Mouse (Mus musculus) thymus, adult 2 months (tissue): Measurements from ENCODE around the gene Kif1a. TPM values are rescaled to one million over a fixed set of nuclear protein-coding genes. Genes with fewer than 3 reads are reported as not detected.

ENCODE experiments used
- DNase-seq: peaks from one replicate; pipeline ENCODE4 v3.0.0; 2021
- H3K27ac ChIP-seq: fragments of 200-500 bp; 2 replicates; pipeline ENCODE4 v1.5.1; 2012; ENCODE audit warnings: low read length, control low read depth; ENCODE audit not compliant: control insufficient read depth, insufficient read depth
- H3K27me3 ChIP-seq: fragments of 200-500 bp; 2 replicates; pipeline ENCODE4 v1.6.1; 2012; ENCODE audit warnings: mild to moderate bottlenecking, low read length, moderate library complexity, mixed read lengths; ENCODE audit not compliant: control insufficient read depth, insufficient read depth
- H3K36me3 ChIP-seq: fragments of 200-500 bp; 2 replicates; pipeline ENCODE4 v1.6.1; 2012; ENCODE audit warnings: mild to moderate bottlenecking, low read length, moderate library complexity; ENCODE audit not compliant: control insufficient read depth, insufficient read depth
- H3K4me1 ChIP-seq: fragments of 200-500 bp; replicated peaks from 2 replicates; pipeline ENCODE4 v1.6.1; 2012; ENCODE audit warnings: low read length; ENCODE audit not compliant: control insufficient read depth, insufficient read depth
- H3K4me3 ChIP-seq: fragments of 200-500 bp; 2 replicates; pipeline ENCODE4 v1.5.1; 2012; ENCODE audit warnings: mild to moderate bottlenecking, low read length, control low read depth, moderate library complexity; ENCODE audit not compliant: control insufficient read depth, insufficient read depth
- CTCF ChIP-seq: fragments of 200-500 bp; IDR thresholded peaks from 2 replicates; pipeline ENCODE4 v1.5.1; 2012; ENCODE audit warnings: mild to moderate bottlenecking, control low read depth, low read length, moderate library complexity, borderline replicate concordance; ENCODE audit not compliant: control insufficient read depth, poor library complexity, insufficient read depth; ENCODE audit errors: extremely low read depth
- POLR2A ChIP-seq: fragments of 200-500 bp; IDR thresholded peaks from 2 replicates; pipeline ENCODE4 v1.6.1; 2012; ENCODE audit warnings: mild to moderate bottlenecking, low read length, control low read depth, moderate library complexity; ENCODE audit not compliant: control insufficient read depth, poor library complexity, insufficient read depth; ENCODE audit errors: extremely low read depth
- WGBS: fragments of 180-500 bp; shearing (Covaris S2); methylation state at CpG from one replicate; pipeline ENCODE4 v1.1.7; 2018; 5-methylcytosine and 5-hydroxymethylcytosine counted together
- polyA plus RNA-seq: library from polyadenylated mRNA; depleted of rRNA; stranded (reverse); fragments of >200 nt; gene quantifications from 2 replicates; pipeline ENCODE4 v1.2.3, GENCODE M21; 2012

Kif1a gene
- polyA plus RNA-seq, 1 experiment, result 2.0 TPM

DNA sequence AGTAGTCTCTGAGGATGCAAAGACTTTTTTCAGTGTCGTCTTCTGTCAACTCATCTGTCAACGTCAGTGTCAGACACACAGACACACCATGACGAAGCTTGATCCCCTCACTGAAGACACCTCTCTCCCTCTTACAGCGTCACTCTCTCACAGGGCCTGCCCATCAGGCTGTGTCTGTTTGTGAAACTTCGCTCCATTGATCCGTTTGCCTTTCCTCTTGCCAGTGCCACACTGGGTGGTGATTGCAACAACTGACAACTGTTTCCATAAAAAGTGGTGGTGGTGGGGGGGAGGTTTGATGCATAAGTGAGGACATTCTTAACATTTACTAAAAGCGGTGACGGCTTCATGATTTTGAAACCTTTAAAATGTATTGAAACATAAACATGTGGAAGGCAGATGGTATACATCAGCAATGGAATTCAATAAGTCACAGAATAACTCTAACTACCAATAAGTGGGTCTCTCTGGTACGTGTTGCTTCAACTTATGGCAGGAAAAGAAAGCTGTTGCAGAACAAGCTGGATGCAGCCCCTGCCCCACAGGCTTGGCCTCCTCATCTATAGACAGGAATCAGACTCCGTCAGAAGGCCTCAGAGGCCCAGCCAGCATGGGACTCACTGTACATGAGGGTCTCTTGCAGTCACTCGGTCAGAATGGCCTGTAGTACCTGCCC, 21.6 kb upstream of the Kif1a start:
- H3K27me3 ChIP-seq, result no peaks in the 10 kb centered on the region
- no peak for DNase-seq
- no peak overlapping the region for H3K4me3 ChIP-seq
- no peaks in the 10 kb centered on the region for H3K4me1 ChIP-seq
- H3K36me3 ChIP-seq, result no peaks in the 10 kb centered on the region
- H3K27ac ChIP-seq, result no peak overlapping the region
- TF ChIP-seq CTCF (no peak), POLR2A (no peak)
- WGBS, result 94% methylated on average over 11 of the region's 11 CpGs

DNA sequence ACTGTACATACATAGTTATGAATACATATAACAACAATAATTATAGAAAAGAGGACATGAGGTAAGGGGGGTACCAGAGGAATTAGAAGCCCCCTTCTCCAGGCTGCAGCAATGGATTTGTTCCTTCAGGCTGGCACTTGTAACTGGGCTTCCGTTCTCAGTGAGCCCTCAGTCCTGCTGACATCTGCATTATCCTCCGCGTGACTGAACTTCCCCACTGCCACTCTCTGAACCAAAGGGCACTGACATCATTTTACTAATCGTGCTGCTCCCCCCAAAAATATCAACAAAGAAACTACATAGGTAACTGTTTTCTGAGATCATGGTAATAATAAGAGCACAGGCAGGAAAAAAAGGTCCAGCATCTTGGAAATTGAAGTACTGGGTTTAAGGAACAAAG, 17.1 kb upstream of the Kif1a start:
- Histone ChIP-seq H3K27ac (no peak overlapping the region), H3K4me1 (no peaks in the 10 kb centered on the region), H3K4me3 (no peak overlapping the region), H3K27me3 (no peaks in the 10 kb centered on the region), H3K36me3 (no peaks in the 10 kb centered on the region)
- DNase-seq, result no peak
- TF ChIP-seq POLR2A (no peak), CTCF (no peak)
- WGBS, result 33% methylated on average over 4 of the region's 4 CpGs

DNA sequence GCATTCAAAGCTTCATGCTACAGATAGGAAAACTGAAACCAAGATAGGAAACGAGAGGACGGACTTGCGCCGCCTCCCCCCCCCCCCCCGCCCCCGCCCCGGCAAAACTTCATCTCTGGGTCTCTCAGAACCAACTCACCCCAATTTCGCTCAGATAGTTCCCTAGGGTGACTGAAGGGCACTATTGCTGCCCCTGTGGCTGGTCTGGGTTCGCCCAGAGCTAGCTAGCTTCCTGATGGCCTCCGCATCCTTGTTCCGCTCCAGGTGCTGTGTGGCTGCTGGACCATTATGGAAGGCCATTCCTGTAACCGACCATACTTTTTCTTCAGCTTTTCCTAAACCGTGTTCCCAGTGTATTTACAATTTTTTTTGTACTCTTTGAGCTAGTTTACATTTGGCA, 13.7 kb upstream of the Kif1a start:
- WGBS, result 32% methylated on average over 13 of the region's 13 CpGs
- Histone ChIP-seq H3K4me3 (no peak overlapping the region), H3K36me3 (no peaks in the 10 kb centered on the region), H3K27ac (no peak overlapping the region), H3K4me1 (no peaks in the 10 kb centered on the region), H3K27me3 (no peaks in the 10 kb centered on the region)
- no peak for DNase-seq
- TF ChIP-seq POLR2A (no peak), CTCF (no peak)

DNA sequence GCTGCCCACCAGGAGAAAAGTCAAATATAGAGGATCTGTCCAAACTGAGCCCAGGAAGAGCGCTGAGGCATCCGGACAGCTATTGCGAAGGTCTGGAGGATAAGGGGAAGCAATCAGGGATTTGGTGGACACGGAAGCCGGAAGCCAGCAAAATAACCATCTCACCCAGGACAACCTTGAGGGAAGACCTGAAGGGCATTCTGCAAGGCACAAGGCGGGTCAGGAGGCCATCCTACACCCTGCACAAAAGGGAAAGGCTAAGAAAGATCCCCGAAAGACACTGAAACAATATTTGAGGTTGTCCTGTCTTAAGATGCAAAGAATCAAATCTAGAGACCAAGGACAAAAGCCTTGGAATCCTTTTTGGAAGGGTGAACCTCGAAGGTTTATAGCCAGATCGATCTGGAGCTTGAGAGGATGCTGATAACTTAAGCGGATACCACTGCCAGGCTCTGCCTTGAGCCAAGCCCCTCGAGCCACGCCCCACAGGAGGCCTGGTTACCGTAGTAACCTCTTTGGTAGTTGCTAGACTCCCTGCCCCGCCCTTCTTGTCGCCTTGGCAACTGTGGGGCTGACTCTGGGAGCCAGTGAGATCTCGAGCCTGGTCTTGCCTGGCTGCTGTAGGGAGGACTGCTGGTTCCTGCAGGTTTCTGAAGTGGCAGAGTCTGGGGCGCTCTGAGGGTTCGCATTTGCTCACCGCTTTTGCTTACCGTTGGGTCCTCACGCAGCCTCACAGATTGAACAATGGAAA, 13.1 kb upstream of the Kif1a start:
- Histone ChIP-seq H3K27ac (no peak overlapping the region), H3K4me1 (no peaks in the 10 kb centered on the region), H3K36me3 (no peaks in the 10 kb centered on the region), H3K27me3 (no peaks in the 10 kb centered on the region), H3K4me3 (no peak overlapping the region)
- peak; percentile 60 for DNase-seq
- 28% methylated on average over 21 of the region's 21 CpGs for WGBS
- TF ChIP-seq CTCF (no peak), POLR2A (no peak)

DNA sequence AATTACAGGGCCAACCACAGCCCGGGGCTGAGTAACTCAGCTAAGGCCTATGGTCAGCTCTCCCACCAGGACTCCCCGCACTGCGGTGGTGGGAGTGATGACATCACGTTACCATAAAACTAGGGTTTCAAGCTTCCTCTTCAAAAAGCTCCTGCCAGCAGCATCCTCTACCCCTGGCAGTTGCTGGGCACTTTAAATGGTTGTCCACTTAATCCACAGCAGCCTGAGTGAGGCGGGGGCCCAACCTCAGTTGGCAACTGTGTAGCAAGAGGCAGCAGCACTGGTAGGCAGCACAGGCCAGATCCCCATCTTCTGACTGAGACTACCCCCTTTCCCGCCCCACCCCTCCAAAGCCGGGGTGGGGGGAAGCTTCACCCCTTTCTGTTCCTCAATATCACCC, 949 bp upstream of the Kif1a start:
- DNase-seq, result no peak
- H3K4me3 ChIP-seq, result no peak overlapping the region
- no peaks in the 10 kb centered on the region for H3K36me3 ChIP-seq
- H3K4me1 ChIP-seq, result no peaks in the 10 kb centered on the region
- TF ChIP-seq CTCF (no peak), POLR2A (no peak)
- peaks cover 8% of the 10 kb centered on the region; the same call in 1 of the 2 replicates for H3K27me3 ChIP-seq
- no peak overlapping the region for H3K27ac ChIP-seq
- WGBS, result 69% methylated on average over 7 of the region's 7 CpGs

DNA sequence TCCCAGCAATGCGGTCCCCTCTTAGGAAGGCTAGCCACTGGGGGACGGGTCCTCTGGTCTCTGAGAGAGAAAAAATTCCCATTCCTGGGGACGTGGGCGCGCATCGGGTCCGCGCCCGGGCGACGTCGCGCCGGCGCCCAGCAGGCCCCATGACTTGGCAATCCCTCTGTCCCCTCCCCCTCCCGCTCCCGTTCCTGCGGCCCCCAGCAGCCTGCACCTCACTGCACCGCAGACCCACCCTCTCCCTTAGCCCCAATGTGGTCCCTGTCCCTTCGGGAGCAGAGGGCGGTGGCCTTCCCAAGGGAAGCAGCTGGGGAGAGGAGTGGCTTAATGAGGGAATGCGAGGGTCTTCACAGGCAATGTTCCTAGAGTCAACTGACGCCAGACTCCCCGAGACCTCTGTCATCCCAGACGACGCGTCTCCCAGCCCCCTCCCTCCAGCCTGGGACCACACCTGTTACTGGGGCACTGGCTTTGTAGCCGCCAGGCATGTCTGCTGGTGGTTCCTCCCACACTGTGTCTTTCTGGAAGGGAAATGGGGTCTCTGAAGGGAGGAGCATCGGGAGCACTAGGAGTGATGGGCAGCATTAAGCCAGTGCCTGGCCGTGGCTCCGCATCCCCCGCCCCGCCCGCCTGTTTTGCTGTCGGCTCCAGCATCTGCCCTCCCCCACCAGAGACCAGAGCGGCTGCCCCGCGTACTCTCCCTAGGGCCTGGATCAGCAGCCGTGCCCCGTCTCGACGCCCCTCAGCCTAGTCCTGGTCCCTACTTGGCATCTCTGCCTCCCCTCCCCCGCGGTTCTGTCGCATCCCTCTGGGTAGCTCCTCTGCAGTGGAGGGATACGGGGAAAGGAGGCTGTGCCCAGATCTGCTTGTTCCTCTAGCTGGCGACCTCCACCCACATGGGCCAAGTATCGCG, 917 bp downstream of the Kif1a start:
- TF ChIP-seq POLR2A (no peak), CTCF (no peak)
- DNase-seq, result no peak
- 5% methylated on average over 49 of the region's 49 CpGs for WGBS
- no peak overlapping the region for H3K27ac ChIP-seq
- no peak overlapping the region for H3K4me3 ChIP-seq
- no peaks in the 10 kb centered on the region for H3K36me3 ChIP-seq
- no peaks in the 10 kb centered on the region for H3K4me1 ChIP-seq
- H3K27me3 ChIP-seq, result peaks cover 8% of the 10 kb centered on the region; the same call in 1 of the 2 replicates
